Mouse (Mus musculus) spleen, postnatal 14 days (tissue): ENCODE data around the gene Akr1b10.
"Not testable (repeated sequence)": the region's sequence is repeated elsewhere in the genome, so short reads cannot be mapped to it uniquely, and the experiment has no call there.

Source experiments
- DNase-seq, 2 experiments: peaks; one replicate each; pipeline ENCODE4 v3.0.0; 2021 to 2022; ENCODE audit warnings: low spot score in 2 of 2

The Akr1b10 gene

DNA sequence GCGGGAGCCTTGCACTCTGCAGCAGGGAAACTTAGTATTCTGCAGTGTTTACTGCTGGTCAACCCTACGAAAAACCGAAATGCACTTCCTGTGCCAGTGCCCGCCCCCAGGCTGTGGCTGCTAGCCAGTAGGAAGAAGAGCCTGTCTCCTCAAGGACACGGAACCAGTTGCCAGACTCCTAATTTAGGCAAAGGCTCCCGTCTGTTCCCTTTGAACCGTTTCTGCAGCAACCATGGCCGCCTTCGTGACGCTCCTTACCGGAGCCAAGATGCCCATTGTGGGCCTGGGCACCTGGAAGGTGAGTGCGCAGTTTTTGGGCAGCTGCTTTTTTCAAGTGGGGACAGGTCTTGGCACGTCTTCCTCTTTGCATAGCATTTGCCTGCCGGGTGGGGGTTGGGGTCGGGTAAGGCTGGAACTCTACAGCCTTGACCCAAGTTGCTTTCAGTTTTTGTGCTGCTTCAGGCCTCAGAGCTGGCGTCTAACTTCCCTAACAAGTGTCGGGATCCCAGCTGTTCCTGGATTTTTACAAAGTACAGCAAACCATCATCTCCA is at the start of gene Akr1b10:
Akr1b10 (plus strand) TSS at position 109 of the 552 bp plus-strand sequence.
- peak; percentile 25 to 49 for DNase-seq

DNA sequence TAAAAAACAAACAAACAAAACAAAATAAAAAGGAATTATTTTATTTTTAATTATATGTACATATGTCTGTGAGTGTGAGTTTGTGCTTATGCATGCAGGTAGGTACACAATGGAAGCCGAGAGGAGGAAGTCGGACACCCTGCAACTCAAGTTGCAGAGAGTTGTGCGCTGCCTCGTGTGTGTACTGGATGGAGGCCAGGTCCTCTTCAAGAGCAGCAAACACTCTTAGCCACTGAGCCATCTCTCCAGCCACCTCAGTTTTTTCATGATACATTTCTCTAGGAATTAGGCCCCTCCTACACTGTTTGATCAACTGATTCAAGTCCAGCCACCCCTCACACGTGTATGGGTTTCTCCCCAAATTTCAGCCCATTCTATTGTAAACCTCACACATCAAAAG is 49.3 kb upstream of the Akr1b10 start:
- no peak for DNase-seq

DNA sequence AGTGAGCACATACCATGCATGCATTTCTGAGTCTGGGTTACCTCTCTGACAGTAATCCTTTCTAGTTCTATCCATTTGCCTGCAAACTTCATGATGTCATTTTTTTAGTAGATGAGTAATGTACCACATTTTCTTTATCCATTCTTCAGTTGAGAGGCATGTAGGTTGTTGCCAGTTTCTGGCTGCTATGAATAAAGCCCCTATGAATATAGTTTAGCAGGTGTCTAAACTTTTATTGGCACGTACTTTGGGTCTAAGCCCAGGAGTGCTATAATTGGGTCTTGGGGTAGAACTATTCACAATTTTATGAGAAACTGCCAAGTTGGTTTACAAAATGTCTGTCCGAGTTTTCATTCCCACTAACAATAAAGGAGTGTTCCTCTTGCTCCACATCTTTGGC is 46.2 kb upstream of the Akr1b10 start:
- DNase-seq: no peak

DNA sequence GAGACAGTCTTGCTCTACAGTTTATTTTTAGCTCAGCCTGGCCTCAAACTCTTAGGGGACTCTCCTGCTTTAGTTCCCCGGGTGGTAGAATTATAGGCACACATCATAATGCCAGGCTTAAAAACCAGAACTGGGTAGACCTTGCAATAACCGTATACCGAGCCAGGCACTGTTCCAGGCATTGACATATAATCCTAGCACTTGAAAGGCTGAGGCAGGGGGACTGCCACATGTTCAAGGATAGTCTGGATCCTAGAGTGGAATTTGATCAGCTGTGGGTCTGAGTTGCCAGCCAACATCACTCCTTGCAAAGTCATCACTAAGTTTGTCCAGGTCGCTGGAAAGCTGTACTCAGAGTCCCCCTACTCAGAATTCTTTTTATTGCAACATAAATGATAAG is 42.0 kb upstream of the Akr1b10 start:
- DNase-seq: no peak

DNA sequence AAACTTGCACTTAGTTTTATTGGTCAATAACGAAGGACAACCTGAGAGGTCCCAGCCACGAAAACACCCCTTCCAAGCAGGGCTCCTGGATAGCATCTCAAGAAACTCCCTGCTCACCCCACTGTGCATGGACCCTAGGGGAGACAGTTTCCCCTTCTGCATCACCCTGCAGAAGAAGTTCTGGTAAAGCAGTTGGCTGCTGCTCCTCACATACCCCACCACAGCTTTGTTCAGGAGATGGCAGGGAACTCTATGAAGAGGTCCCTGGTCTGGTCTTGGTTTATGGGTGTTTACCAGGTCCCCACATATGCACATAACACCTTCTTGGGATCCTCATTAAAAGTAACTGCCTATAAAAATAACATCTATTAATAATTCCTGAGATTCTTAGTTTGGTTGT is 41.5 kb upstream of the Akr1b10 start:
- DNase-seq: no peak

DNA sequence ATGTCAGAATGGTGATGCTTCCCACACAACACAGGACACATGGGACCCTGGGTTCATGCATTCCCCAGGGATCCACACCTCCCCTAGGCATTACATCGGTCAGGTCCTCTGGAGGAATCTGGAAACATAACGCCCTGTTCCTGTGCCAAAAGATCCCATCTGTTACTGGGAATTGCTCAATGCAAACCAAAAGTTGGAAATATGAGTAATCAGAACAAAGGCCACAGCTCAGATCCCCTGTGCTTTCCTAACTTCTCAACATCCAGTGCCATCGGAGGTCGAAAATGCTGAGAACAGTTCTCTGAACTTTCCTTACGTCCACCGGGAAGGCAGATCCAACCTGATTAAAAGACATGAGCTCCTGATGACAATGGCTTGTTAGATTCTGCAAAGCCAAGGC is 40.6 kb upstream of the Akr1b10 start:
- DNase-seq: no peak

DNA sequence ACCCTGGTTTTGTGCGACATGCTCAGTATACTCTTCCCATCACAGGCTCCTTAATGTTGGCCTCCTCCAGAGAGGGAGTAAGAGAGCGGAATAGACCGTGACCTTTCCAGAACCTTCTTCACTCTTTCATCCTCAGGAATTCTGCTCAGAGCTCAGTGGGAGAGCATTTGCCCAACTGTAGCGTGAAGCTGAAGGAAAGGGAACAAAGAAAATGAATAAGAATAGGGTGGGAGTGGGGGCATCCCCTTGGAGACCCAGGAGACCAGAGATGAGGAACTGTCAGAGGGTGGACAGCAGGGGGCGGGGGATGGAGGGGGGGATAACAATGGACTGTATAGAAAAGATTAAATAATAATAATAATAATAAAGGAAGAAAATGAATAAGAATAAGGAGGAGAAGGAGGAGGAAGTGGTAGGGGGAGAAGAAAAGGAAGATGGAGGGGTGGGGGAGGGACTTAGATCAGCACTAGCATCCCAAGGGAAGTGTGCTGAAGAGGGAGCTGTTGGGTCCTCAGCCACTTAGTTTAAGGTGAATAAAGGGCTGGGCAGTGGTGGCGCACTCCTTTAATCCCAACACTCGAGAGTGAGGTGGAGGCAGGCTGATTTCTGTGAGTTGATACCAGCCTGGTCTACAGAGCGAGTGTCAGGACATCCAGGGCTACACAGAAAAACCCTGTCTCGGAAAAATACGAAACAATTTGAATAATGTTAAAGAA is 39.7 kb upstream of the Akr1b10 start:
- no peak for DNase-seq

DNA sequence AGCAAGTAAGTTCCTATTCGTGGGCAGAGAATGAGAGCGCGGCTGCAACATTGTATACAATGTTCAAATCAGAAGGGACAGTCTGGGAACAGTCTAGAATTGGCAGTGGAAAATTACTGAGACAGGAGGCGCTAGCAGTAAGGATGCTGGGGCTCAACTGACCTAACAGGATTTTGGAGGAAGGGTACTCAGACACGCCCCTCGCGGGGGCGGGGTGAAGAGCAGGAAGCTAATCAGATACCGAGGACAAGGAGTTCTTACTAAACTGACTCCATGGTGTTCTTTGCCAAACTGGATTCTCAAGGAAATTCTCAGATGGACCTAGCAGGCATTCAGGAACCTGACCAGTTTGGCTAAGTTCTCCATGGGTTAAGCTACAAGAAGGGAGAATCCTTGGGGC is 39.1 kb upstream of the Akr1b10 start:
- DNase-seq: no peak

DNA sequence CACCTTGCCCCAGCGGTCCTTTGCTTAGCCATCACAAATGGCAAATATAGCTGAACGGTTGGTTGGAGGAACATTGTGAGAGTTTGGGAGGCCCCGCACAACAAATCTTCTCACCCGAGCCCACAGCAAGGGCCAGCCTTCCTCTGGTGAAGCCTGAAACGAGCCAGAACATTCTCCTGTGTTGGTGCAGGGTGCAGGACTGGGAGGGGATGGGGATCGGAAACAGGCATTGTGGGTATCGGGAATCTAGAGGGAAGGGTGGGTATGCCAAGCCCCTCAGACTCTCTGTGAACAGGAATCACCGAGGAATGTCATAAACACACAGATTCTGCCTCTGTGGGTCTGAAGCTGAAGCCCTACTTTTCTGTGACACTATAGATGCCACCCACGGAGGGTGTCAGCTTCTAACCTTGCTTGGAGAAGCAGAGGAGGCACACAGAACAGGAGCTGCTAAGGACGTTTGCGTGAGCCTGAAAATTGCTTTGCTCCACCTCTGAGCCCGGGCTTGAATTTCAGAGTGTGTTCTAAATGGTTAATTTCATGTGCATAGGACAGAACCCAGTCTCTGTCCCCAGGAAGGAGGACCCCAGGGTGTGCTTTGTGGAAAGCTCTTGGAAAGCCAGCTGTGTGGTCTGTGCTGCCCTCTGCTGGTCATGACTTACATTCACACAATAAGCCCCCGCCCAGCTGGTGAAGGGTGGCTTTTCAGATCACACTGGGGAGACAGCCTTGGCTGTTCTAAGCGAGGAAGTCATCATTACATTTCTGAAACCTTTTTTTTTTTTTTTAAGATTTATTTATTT is 37.7 kb upstream of the Akr1b10 start:
- peak; percentile 14 to 41 for DNase-seq

DNA sequence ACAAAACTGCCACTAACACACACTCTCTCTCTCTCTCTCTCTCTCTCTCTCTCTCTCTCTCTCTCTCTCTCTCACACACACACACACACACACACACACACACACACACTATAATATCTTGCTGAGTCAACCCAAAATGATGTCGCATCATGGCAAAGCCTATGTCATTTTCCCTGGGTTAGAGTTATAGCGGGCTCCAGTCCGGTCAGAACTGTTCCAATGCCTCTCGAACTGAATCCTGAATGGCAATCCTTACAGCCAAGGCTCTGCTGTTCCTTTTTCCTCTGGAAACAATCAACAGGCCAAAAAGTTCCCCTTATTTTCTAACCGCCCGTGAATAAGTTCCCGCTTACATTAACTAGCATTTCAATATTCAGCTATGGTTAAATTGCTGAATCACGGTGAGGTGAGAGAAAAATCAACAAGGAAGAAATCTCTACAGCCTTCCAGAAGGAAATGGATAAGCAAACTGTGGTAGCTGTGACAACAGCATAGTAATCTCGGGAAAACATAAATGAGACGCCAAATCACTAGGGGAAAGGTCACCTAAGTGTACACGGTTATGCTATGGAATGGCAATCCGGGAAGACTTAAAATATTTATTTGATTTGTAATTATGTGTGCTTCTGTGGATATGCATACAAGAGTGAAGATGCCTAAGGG is 33.9 kb upstream of the Akr1b10 start:
- DNase-seq: no peak

DNA sequence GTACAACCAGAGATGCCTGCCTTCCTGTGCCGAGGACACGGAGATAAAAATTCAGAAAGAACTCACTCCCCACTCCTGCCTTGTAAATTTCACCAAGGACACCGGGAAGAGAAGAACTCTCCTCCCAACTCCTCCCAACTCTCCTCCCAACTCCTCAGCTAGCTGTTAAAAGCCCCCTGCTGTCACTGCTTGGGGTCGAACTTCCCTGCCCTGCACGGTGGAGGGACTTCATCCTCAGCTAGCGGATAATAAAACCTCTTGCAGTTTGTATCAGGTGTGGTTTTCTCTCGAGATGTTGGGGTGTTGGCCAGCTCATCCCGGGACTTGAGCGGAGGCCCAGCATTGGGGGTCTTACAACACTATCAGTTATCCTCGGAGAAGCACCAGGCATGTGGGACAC is 32.5 kb upstream of the Akr1b10 start:
- DNase-seq: not testable (repeated sequence)

DNA sequence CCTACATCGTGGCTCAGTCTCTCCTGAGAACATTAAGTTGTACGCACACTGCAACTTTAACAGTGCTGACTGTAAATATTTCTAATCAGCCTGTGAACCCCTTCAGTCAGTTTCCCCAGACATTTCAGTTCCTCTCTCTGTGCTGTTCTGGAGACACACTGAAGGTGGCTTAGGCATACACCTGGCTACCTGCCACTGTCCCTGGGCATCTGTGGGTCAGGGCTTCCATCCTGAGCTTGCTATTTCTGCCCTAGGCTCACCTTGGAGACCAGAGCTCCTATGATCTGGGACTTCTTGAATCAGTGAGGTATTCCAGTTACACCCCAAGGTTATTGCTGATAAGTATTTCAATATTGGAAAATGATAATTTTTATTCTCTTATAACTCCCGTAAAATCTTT is 31.6 kb upstream of the Akr1b10 start:
- DNase-seq: no peak

DNA sequence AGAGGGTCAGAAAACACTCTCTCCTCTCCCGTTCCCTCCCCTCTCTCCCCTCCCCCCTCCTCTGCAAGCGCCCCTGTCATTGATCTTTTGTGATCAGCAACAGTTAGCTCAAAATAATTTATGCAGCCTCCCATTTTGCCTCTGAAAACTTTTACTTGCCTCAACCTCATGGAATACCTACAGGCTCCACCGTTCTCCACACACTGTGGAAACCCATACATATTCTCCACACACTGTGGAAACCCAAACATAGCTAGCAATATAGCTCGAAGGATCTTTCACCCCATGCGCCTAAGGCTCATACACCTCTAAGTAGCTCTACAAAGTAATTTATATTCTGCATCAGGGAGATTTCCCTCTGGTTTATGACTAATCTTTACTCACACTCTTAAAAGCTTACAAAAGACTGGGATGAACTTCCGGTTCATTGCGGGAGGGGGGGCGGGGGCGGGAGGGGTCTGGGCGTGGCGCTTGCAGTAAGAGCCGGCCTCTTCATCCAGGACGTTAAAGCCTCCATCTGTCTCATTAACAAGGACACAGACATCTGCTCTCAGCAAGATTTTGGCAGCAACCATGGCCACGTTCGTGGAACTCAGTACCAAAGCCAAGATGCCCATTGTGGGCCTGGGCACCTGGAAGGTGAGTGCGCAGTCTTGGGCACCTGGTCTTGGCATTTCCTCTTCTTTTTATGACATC is 30.2 kb upstream of the Akr1b10 start, which contains the start of gene Akr1b8:
Akr1b8 (plus strand) TSS at position 462 of the 696 bp plus-strand sequence.
- DNase-seq: no peak

DNA sequence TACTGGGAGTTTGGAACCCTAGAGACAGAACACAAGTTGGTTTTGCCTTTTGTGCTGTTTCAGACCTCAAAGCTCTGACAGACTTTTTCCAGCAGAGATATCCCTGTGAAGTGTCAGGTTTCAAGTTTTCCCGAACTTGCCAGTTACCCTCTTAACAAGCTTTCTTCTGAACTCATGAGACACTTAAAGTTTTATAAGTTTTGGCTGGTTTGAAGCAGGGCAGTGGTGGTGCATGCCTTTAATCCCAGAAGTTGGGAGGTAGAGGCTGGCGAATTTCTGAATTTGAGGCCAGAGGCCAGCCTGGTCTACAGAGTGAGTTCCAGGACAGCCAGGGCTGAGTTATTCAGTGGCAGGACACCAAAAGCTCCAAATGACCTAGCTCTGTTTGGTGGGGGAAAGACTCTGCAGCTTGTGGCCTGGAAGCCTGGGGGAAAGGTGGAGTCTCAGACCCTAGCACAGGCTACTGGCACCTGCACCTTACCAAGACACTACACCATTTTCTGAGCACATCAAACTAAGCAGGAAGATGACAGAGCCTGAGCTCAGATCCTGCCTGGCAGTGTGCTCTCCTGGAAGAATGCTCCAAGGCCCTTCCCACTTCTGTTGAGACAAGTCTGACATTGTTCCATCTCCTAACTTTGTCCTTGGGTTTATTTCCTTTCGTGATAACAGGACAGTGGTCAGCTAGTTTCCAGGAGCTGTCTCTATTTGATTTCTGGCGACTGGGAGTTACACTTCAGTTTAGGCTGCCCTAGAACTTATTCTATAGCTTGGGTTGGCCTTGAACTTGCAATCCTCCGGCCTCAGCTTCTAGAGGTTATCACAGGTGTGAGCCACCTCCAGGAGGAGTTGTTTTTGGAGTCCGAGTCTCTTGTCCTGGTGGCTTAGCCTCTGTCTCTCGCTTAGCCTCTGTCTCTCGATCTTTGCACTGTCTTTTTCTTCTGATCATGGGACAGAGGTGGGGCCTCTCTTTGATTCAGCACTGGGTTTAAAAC is 29.4 kb upstream of the Akr1b10 start:
- DNase-seq: no peak

DNA sequence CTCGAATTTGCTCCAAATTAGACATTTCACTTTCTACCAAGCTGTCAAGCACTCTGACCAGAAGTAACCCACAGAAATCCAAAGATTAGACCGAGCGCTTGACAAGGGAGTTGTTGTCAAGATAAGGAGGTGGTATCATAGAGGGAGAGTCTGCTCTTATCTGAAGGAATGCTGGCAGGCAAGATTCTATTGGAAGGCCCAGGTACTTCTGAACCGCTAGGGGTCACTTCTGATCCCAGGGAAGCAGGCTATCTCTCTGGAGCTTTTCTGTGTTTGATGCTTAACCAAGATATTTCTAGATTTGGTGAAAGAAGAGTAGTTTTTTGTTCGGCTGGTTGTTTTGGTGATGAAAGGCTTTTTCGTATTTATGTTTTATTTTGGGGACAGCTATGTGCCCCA is 28.7 kb upstream of the Akr1b10 start:
- DNase-seq: no peak

DNA sequence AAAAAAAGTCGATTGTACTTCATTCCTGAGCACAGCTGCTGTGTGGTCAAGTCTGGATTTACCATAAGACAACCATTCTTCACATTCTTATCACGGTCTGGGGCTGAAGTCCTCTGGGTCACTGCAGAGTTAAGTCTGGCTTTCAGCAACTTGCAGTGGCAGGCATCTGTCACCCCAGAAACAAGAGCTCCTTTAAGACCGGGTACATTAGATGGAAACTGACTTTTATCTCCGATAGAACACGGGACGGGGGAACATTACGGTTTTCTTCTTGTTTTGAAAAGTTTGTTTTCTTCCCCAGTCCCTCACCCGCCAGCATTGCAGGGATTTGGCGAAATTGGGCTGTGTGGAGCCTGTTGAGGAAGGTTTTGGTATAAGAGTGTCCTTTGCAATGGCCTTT is 28.2 kb upstream of the Akr1b10 start:
- no peak for DNase-seq

DNA sequence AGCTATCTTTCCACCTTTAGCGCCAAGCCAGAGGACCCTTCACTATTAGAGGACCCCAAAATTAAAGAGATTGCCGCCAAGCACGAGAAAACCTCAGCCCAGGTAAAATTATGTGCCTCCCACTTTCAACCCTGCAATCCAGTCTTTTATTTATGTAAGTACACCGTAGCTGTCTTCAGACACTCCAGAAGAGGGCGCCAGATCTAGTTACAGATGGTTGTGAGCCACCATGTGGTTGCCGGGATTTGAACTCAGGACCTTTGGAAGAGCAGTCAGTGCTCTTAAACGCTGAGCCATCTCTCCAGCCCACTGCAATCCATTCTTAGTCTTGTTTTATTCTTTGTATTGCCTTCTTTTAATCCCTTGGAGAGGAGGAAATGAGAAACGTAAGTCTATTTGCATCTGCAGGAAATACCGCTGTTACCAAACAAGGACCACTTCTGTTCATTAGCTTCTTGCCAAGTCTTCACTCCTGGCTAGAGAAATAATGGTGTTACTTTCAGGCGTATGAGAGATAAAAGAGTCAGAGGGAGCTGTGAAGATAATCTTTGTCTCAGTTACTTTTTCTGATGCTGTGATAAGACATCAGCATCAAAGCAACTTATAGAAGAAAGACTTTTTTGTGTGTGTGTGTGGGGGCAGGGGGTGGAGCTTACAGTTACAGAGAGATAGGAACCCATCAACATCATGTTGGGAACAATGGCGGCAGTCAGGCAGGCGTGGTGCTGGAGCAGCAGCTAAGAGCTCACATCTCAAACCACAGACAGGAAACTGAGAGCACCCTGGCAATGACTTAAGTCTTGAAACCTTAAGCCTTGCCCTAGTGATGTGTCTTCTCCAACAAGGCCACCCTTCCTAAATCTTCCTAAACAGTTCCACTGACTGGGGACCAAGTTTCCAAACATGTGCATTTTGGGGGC is 19.5 kb upstream of the Akr1b10 start:
- DNase-seq: no peak

DNA sequence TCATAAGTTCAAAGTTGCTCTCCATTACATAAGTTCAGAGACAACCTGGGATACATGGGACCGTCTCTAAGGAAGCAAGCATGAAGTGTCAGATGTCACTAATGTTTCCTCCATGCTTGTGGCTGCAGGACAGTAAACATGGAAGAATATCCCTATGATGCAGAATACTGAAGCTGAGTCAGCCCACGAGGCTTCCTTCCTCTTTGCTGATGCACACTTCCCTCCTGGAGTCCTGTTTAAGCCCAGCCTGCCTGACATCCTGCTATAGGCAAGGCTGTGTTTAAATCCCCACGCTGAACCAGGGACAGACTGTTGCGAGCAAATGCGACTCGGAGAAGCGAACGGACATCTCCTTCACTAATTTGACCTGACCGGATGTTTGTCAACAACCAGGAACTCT is 16.0 kb upstream of the Akr1b10 start:
- no peak for DNase-seq

DNA sequence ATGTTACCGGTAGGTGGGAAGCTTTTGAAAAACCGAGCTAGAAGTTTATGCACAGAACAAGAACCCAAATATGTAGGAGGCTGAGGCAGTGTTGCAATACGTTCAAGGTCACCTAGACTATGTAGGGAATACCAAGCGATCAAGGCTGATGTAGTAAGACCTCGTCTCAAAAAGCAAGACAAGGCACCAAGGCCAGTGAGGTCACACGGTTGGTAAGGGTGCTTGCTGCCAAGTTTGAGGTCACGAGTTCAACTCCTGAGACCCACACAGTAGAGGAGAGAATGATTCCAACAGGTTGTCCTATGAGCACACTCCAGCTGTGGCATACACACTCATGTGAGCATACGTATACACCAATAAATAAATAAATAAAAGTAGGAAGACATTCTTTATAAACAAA is 13.9 kb upstream of the Akr1b10 start:
- no peak for DNase-seq
